Mouse (Mus musculus) ES-E14 (cell line): ENCODE data around the gene Rnase10.

ENCODE experiments used
- HCFC1 ChIP-seq: IDR thresholded peaks from 2 replicates; pipeline ENCODE4 v1.6.1; 2012; ENCODE audit warnings: low read length, inconsistent platforms, borderline replicate concordance; ENCODE audit not compliant: insufficient read depth
- ZC3H11A ChIP-seq: IDR thresholded peaks from 2 replicates; pipeline ENCODE4 v1.6.1; 2012; ENCODE audit warnings: low read depth, mild to moderate bottlenecking, inconsistent platforms, low read length, borderline replicate concordance

GRCm38 (mm10) chr14:50975001-50975400, 32.5 kb upstream of the Rnase10 start:
- no peak for TF ChIP-seq HCFC1
- no peak for TF ChIP-seq ZC3H11A
